12 mouse cellular contexts compared by ENCODE assay signal in genomic region chr1:180906461-180907147, GRCm38 (mm10). TPM values are rescaled to one million over a fixed set of nuclear protein-coding genes. Genes with fewer than 3 reads are reported as not detected.
DNase-seq lines count a peak whose midpoint lies in the region; ATAC-seq lines count a peak whose summit lies in the region.
"Had no signal": no experiment of that assay in that cellular context is flagged by ENCODE, and none has a peak within 500 bp of the region (broad histone marks: within the 10 kb centered on the region; RNA-seq: fewer than 3 reads in every experiment).

No protein-coding gene starts in this region.

- H3K27me3 ChIP-seq in forebrain, embryonic 10.5 days (ENCODE audit: poor library complexity, severe bottlenecking) = 0 out of 2 replicates have a peak, but pooled peaks cover 3% of the 10 kb centered on the region
- 0 out of 2 replicates have a peak, but pooled peaks cover 2% of the 10 kb centered on the region for H3K27me3 ChIP-seq in forebrain, embryonic 12.5 days
- no peaks in the 10 kb centered on the region for H3K27me3 ChIP-seq in neural tube, embryonic 13.5 days
- no peaks in the 10 kb centered on the region for H3K27me3 ChIP-seq in neural tube, embryonic 15.5 days (replicated peaks)
- H3K27me3 ChIP-seq in liver, embryonic 11.5 days (replicated peaks; ENCODE audit: control insufficient read depth, insufficient read depth, low read length) = no peaks in the 10 kb centered on the region

- no peak overlapping the region for H3K9ac ChIP-seq in forebrain, embryonic 12.5 days
- H3K9ac ChIP-seq in neural tube, embryonic 13.5 days = 0 out of 2 replicates have a peak overlapping the region, but pooled peaks have one; percentile 22
- no peak overlapping the region for H3K9ac ChIP-seq in neural tube, embryonic 15.5 days (replicated peaks)
- H3K9ac ChIP-seq in liver, embryonic 11.5 days (ENCODE audit: low read depth, low read length) = peak overlapping the region; percentile 92

- DNase-seq in forebrain, embryonic 10.5 days (ENCODE audit: extremely low spot score, low spot score) = no peak
- no peak for DNase-seq in liver, embryonic 11.5 days (ENCODE audit: low spot score)
- no peak for DNase-seq in right cerebral cortex, postnatal 25 days
- no peak for DNase-seq in right cerebral cortex, postnatal 4 days
- no peak for DNase-seq in kidney, postnatal 4 days
- DNase-seq: gastrocnemius, adult 2 months had no signal

- H3K4me2 ChIP-seq in forebrain, embryonic 12.5 days = no peak overlapping the region
- H3K4me2 ChIP-seq in neural tube, embryonic 13.5 days = no peak overlapping the region
- H3K4me2 ChIP-seq in neural tube, embryonic 15.5 days = no peak overlapping the region
- peak overlapping the region; percentile 86 for H3K4me2 ChIP-seq in liver, embryonic 11.5 days

- WGBS in forebrain, embryonic 10.5 days = 96% methylated on average over 24 of the region's 24 CpGs
- 93% methylated on average over 24 of the region's 24 CpGs for WGBS in forebrain, embryonic 12.5 days
- WGBS in neural tube, embryonic 13.5 days = 91% methylated on average over 24 of the region's 24 CpGs
- 91% methylated on average over 24 of the region's 24 CpGs for WGBS in neural tube, embryonic 15.5 days
- 84% methylated on average over 24 of the region's 24 CpGs for WGBS in liver, embryonic 11.5 days

- no peak for ATAC-seq in forebrain, embryonic 12.5 days (ENCODE audit: low FRiP score)
- no peak for ATAC-seq in neural tube, embryonic 13.5 days (ENCODE audit: low read depth)
- no peak for ATAC-seq in neural tube, embryonic 15.5 days (ENCODE audit: low FRiP score)
- no peak for ATAC-seq in liver, embryonic 11.5 days (replicated peaks; ENCODE audit: low FRiP score)

- no peaks in the 10 kb centered on the region for H3K9me3 ChIP-seq in forebrain, embryonic 10.5 days
- H3K9me3 ChIP-seq in forebrain, embryonic 12.5 days = no peaks in the 10 kb centered on the region
- no peaks in the 10 kb centered on the region for H3K9me3 ChIP-seq in neural tube, embryonic 13.5 days
- no peaks in the 10 kb centered on the region for H3K9me3 ChIP-seq in neural tube, embryonic 15.5 days (replicated peaks)
- H3K9me3 ChIP-seq in liver, embryonic 11.5 days (ENCODE audit: control insufficient read depth, low read length) = no peaks in the 10 kb centered on the region

- no peak overlapping the region for H3K27ac ChIP-seq in forebrain, embryonic 10.5 days
- H3K27ac ChIP-seq in forebrain, embryonic 12.5 days = no peak overlapping the region
- no peak overlapping the region for H3K27ac ChIP-seq in neural tube, embryonic 13.5 days (replicated peaks)
- H3K27ac ChIP-seq in neural tube, embryonic 15.5 days (replicated peaks) = no peak overlapping the region
- peak overlapping the region; percentile 3 for H3K27ac ChIP-seq in liver, embryonic 11.5 days (ENCODE audit: low read depth, low read length)
- H3K27ac ChIP-seq: gastrocnemius, adult 2 months; kidney, postnatal 0 days had no signal

- peak overlapping the region; percentile 96; the same call in 1 of the 2 replicates for H3K4me3 ChIP-seq in forebrain, embryonic 10.5 days
- no peak overlapping the region for H3K4me3 ChIP-seq in forebrain, embryonic 12.5 days (replicated peaks)
- H3K4me3 ChIP-seq in neural tube, embryonic 13.5 days = no peak overlapping the region
- no peak overlapping the region for H3K4me3 ChIP-seq in neural tube, embryonic 15.5 days (replicated peaks)
- peak overlapping the region; percentile 95; the same call in 1 of the 2 replicates for H3K4me3 ChIP-seq in liver, embryonic 11.5 days (ENCODE audit: low read depth, low read length)
- H3K4me3 ChIP-seq: gastrocnemius, adult 2 months had no signal

- H3K4me1 ChIP-seq in forebrain, embryonic 10.5 days = peaks cover 35% of the 10 kb centered on the region
- H3K4me1 ChIP-seq in forebrain, embryonic 12.5 days = peaks cover 21% of the 10 kb centered on the region
- H3K4me1 ChIP-seq in neural tube, embryonic 13.5 days (replicated peaks) = peaks cover 27% of the 10 kb centered on the region
- H3K4me1 ChIP-seq in neural tube, embryonic 15.5 days = peaks cover 25% of the 10 kb centered on the region
- peaks cover 35% of the 10 kb centered on the region for H3K4me1 ChIP-seq in liver, embryonic 11.5 days (replicated peaks; ENCODE audit: control insufficient read depth, insufficient read depth, low read length)

- H3K36me3 ChIP-seq in forebrain, embryonic 10.5 days (replicated peaks) = peaks cover 44% of the 10 kb centered on the region
- H3K36me3 ChIP-seq in forebrain, embryonic 12.5 days (replicated peaks) = peaks cover 34% of the 10 kb centered on the region
- H3K36me3 ChIP-seq in neural tube, embryonic 13.5 days = peaks cover 31% of the 10 kb centered on the region
- H3K36me3 ChIP-seq in neural tube, embryonic 15.5 days = peaks cover 26% of the 10 kb centered on the region
- H3K36me3 ChIP-seq in liver, embryonic 11.5 days (ENCODE audit: control insufficient read depth, insufficient read depth, low read length) = peaks cover 25% of the 10 kb centered on the region

RNA-seq across cellular contexts. Expression of gene Pycr2, which starts 2.5 kb away (rescaled TPM):
- polyA plus RNA-seq in forebrain, embryonic 10.5 days (2016; fragmentation: Nextera tagmentation; extraction: Ambion mirVana) = 149 and 153 TPM in 2 replicates
- 98.3 and 98.4 TPM in 2 replicates for polyA plus RNA-seq in forebrain, embryonic 12.5 days (2016; fragmentation: Nextera tagmentation; extraction: Ambion mirVana)
- polyA plus RNA-seq in neural tube, embryonic 13.5 days (2015; fragmentation: Nextera tagmentation; extraction: Ambion mirVana) = 72.2 and 73.4 TPM in 2 replicates
- polyA plus RNA-seq in neural tube, embryonic 15.5 days (2015; fragmentation: Nextera tagmentation; extraction: Ambion mirVana) = 73.7 and 80.6 TPM in 2 replicates
- polyA plus RNA-seq in liver, embryonic 11.5 days (2014; fragmentation: Nextera tagmentation; extraction: Ambion mirVana) = 162 and 171 TPM in 2 replicates

RNA-seq across cellular contexts. Expression of gene Lefty2, which starts 13.7 kb away (rescaled TPM):
- not detected in 2 replicates for polyA plus RNA-seq in forebrain, embryonic 10.5 days (2016; fragmentation: Nextera tagmentation; extraction: Ambion mirVana)
- 0.17 TPM in 1 of 2 replicates, not detected in the other for polyA plus RNA-seq in forebrain, embryonic 12.5 days (2016; fragmentation: Nextera tagmentation; extraction: Ambion mirVana)
- 0.15 TPM in 1 of 2 replicates, not detected in the other for polyA plus RNA-seq in neural tube, embryonic 13.5 days (2015; fragmentation: Nextera tagmentation; extraction: Ambion mirVana)
- polyA plus RNA-seq in neural tube, embryonic 15.5 days (2015; fragmentation: Nextera tagmentation; extraction: Ambion mirVana) = 1.9 and 3.0 TPM in 2 replicates
- not detected in 2 replicates for polyA plus RNA-seq in liver, embryonic 11.5 days (2014; fragmentation: Nextera tagmentation; extraction: Ambion mirVana)
- polyA plus RNA-seq: forebrain, embryonic 11.5 days; small intestine, adult 2 months had no signal

RNA-seq across cellular contexts. Expression of gene Lefty1, which starts 28.2 kb away (rescaled TPM):
- polyA plus RNA-seq in forebrain, embryonic 10.5 days (2016; fragmentation: Nextera tagmentation; extraction: Ambion mirVana) = 0.34 and 0.69 TPM in 2 replicates
- 0.24 and 0.34 TPM in 2 replicates for polyA plus RNA-seq in forebrain, embryonic 12.5 days (2016; fragmentation: Nextera tagmentation; extraction: Ambion mirVana)
- polyA plus RNA-seq in neural tube, embryonic 13.5 days (2015; fragmentation: Nextera tagmentation; extraction: Ambion mirVana) = 0.49 TPM in 1 of 2 replicates, not detected in the other
- polyA plus RNA-seq in neural tube, embryonic 15.5 days (2015; fragmentation: Nextera tagmentation; extraction: Ambion mirVana) = 0.22 and 0.23 TPM in 2 replicates
- polyA plus RNA-seq in liver, embryonic 11.5 days (2014; fragmentation: Nextera tagmentation; extraction: Ambion mirVana) = 7.3 and 9.5 TPM in 2 replicates

RNA-seq across cellular contexts. Expression of gene Tmem63a, which starts 35.5 kb away (rescaled TPM):
- 2.1 and 2.2 TPM in 2 replicates for polyA plus RNA-seq in forebrain, embryonic 10.5 days (2016; fragmentation: Nextera tagmentation; extraction: Ambion mirVana)
- polyA plus RNA-seq in forebrain, embryonic 12.5 days (2016; fragmentation: Nextera tagmentation; extraction: Ambion mirVana) = 2.0 and 2.4 TPM in 2 replicates
- polyA plus RNA-seq in neural tube, embryonic 13.5 days (2015; fragmentation: Nextera tagmentation; extraction: Ambion mirVana) = 2.0 and 3.2 TPM in 2 replicates
- polyA plus RNA-seq in neural tube, embryonic 15.5 days (2015; fragmentation: Nextera tagmentation; extraction: Ambion mirVana) = 2.5 and 5.4 TPM in 2 replicates
- polyA plus RNA-seq in liver, embryonic 11.5 days (2014; fragmentation: Nextera tagmentation; extraction: Ambion mirVana) = 7.8 and 8.3 TPM in 2 replicates

RNA-seq across cellular contexts. Expression of gene Sde2, which starts 55.7 kb away (rescaled TPM):
- polyA plus RNA-seq in forebrain, embryonic 10.5 days (2016; fragmentation: Nextera tagmentation; extraction: Ambion mirVana) = 43.3 and 45.9 TPM in 2 replicates
- 39.0 and 39.1 TPM in 2 replicates for polyA plus RNA-seq in forebrain, embryonic 12.5 days (2016; fragmentation: Nextera tagmentation; extraction: Ambion mirVana)
- polyA plus RNA-seq in neural tube, embryonic 13.5 days (2015; fragmentation: Nextera tagmentation; extraction: Ambion mirVana) = 25.7 and 33.7 TPM in 2 replicates
- 28.0 and 30.8 TPM in 2 replicates for polyA plus RNA-seq in neural tube, embryonic 15.5 days (2015; fragmentation: Nextera tagmentation; extraction: Ambion mirVana)
- polyA plus RNA-seq in liver, embryonic 11.5 days (2014; fragmentation: Nextera tagmentation; extraction: Ambion mirVana) = 49.0 and 49.2 TPM in 2 replicates

Comparison
In these comparisons a context has a peak if more than half of its experiments do, and no peak if none do; other contexts are left out.
1. H3K4me3 ChIP-seq: peak in forebrain, embryonic 10.5 days (single experiment) and liver, embryonic 11.5 days (single experiment); none in forebrain, embryonic 12.5 days (single experiment), neural tube, embryonic 13.5 days (single experiment) and neural tube, embryonic 15.5 days (single experiment).
2. H3K9ac ChIP-seq: peak in neural tube, embryonic 13.5 days (single experiment) and liver, embryonic 11.5 days (single experiment); none in forebrain, embryonic 12.5 days (single experiment) and neural tube, embryonic 15.5 days (single experiment).